Mouse (Mus musculus) urinary bladder, adult 2 months (tissue): ENCODE results near the gene Hmgxb4. TPM values are rescaled to one million over a fixed set of nuclear protein-coding genes. Genes with fewer than 3 reads are reported as not detected.

ENCODE experiments used
- DNase-seq: peaks from one replicate; pipeline ENCODE4 v3.0.0; 2022; ENCODE audit warnings: low spot score
- polyA plus RNA-seq: library from polyadenylated mRNA; depleted of rRNA; stranded (reverse); fragments of >200 nt; gene quantifications from 2 replicates; pipeline ENCODE4 v1.2.3, GENCODE M21; 2012; rRNA removed

Hmgxb4 gene
- polyA plus RNA-seq, 1 experiment: 30.9 TPM

DNA sequence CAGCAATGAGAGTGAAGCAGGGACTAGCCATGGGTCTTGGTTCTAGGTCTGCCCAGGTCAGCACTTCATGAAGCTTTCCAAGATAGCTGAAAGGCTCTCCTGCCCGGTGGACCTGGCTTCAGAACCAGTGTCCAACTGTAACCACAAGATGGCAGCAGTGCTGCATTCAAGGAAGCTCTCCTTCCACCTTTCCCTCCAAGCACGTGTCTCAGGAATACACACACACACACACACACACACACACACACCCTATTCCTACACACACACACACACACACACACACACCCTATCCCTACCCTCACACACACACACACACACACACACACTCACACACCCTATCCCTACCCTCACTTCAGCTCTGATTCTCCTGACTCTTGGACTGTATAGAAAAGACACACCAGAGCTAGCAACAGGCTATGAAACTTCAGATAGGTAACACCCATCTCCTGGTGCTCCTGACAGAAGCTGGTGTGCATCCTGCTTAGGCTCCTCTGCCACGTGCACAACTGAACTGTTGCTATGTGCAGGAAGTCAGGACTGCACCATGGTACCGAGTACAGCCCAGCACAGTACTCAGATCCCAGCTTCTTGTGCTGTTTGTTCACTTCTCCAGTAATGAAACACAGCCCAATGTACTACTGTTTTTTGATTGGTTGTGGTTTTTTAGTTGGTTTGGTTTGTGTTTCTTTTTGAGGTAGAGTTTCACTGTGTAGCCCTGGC is 78.6 kb downstream of the Hmgxb4 start:
- DNase-seq: peak; percentile 44

DNA sequence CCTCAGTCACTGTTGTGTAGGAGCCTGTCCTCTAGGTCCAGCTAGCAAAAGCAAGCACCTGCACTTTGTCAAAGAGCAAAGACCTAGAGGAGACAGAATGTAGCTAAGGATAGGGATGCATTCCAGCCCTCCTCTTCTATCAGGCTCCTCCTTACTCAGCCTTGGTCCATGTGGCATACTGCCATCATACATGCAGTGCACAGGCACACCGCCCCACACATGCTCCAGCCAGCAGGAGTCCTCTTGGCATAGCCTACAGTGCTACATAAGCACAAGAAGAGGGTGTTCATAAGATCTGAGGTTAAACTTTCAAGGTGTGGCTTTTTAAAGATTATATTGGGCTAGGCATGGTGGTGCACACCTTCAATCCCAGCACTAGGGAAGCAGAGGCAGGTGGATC is 81.7 kb downstream of the Hmgxb4 start:
- DNase-seq: no peak

DNA sequence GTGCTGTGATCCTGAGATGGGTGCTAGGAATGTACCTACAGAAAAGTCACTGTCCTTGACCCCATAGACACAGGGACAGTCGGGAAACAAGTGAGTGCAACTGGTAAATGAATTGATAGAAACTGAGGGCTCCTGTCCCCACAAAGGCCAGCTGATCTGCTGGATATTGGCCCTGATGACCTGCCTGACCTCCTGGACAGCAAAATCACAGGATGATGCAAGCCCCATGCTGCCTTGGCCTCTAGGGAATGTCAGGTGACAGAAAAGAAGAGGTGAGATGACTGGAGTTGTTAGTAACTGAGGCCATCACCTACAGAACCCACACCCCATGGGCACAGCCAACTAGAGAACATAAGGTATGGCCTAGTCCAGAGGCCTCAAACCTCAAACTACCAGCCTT is 85.1 kb downstream of the Hmgxb4 start:
- DNase-seq: no peak

DNA sequence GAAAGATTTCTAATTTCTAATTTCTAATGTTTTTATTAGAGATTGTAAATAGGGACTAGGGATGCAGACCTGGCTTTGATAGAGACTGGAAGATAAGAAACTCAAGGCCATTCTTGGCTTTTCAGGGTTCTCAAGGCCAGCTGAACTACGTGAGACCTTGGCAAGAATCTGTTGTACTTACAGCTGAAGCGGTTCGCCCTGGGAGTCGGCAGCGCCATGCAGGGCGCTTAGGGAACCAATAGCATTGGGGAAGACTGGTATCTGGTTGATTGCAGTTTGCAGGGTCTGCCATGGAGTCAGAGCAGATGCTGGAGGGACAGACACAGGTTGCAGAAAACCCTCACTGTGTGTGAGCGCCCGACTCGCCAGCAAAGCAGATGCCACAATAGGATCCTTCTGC is 85.7 kb downstream of the Hmgxb4 start:
- DNase-seq: no peak

Other genes with a start within 250 kb of the Hmgxb4 start
- gene Isx, start 120.2 kb upstream of the Hmgxb4 start, polyA plus RNA-seq: 0.06 TPM in 1 of 2 replicates, not detected in the other
- gene Tom1, start 40.3 kb downstream of the Hmgxb4 start, polyA plus RNA-seq: 17.3 and 22.5 TPM in 2 replicates
- 24.1 and 24.2 TPM in 2 replicates for gene Hmox1, start 100.3 kb downstream of the Hmgxb4 start, polyA plus RNA-seq
- gene Mcm5, start 116.2 kb downstream of the Hmgxb4 start, polyA plus RNA-seq: 7.4 and 10.7 TPM in 2 replicates
- gene Rasd2, start 220.6 kb downstream of the Hmgxb4 start, polyA plus RNA-seq: 6.9 and 13.6 TPM in 2 replicates